Mouse (Mus musculus) layer of hippocampus, adult 8-10 months (tissue): ENCODE results near the gene Gm960. TPM values are rescaled to one million over a fixed set of nuclear protein-coding genes. Genes with fewer than 3 reads are reported as not detected.
A peak's percentile ranks its signal among the peaks of the same experiment; 100 is the strongest.

Source experiments
- DNase-seq, 2 experiments: peaks; one replicate each; pipeline ENCODE4 v3.0.0; 2022; ENCODE audit warnings: low spot score in 2 of 2
- total RNA-seq, 4 experiments: library from RNA; stranded (reverse); gene quantifications; 2 replicates each; pipeline ENCODE4 v1.2.4; 2022

The Gm960 gene
- total RNA-seq, 4 experiments from 2014 or later, result 1.2 to 2.0 (median 1.8) TPM

GRCm38 (mm10) chr19:4712156-4712780 is 13.8 kb upstream of the Gm960 start:
- no peak for DNase-seq

GRCm38 (mm10) chr19:4711601-4712155 is 13.2 kb upstream of the Gm960 start:
- no peak for DNase-seq

- peak; percentile 80 to 83 for DNase-seq
These were observed 12.7 kb upstream of the Gm960 start, which contains the start of gene Sptbn2 for GRCm38 (mm10) chr19:4711098-4711600. Gene Sptbn2 (plus strand): TSS chr19:4711167.

GRCm38 (mm10) chr19:4708765-4709164 is 10.3 kb upstream of the Gm960 start:
- DNase-seq, result no peak

GRCm38 (mm10) chr19:4701221-4701620 is 2.8 kb upstream of the Gm960 start:
- DNase-seq, result no peak

GRCm38 (mm10) chr19:4700656-4701055 is 2.2 kb upstream of the Gm960 start:
- DNase-seq, result no peak

- no peak for DNase-seq
These were observed 1.4 kb upstream of the Gm960 start for GRCm38 (mm10) chr19:4699821-4700220.

GRCm38 (mm10) chr19:4698856-4699255 is 388 bp upstream of the Gm960 start:
- DNase-seq, result peak in 1 of 2 experiments; percentile 52

GRCm38 (mm10) chr19:4697721-4698120 is 747 bp downstream of the Gm960 start:
- DNase-seq, result peak in 1 of 2 experiments; percentile 12

- no peak for DNase-seq
These were observed 1.3 kb downstream of the Gm960 start for GRCm38 (mm10) chr19:4697121-4697520.

GRCm38 (mm10) chr19:4694346-4694745 is 4.1 kb downstream of the Gm960 start:
- no peak for DNase-seq

GRCm38 (mm10) chr19:4672401-4672800 is 26.1 kb downstream of the Gm960 start:
- no peak for DNase-seq

- DNase-seq, result no peak
These were observed 27.7 kb downstream of the Gm960 start for GRCm38 (mm10) chr19:4670776-4671175.

GRCm38 (mm10) chr19:4666815-4667214 is 31.7 kb downstream of the Gm960 start:
- DNase-seq, result no peak

GRCm38 (mm10) chr19:4658156-4658555 is 40.3 kb downstream of the Gm960 start:
- no peak for DNase-seq

GRCm38 (mm10) chr19:4646917-4647492 is 51.5 kb downstream of the Gm960 start:
- DNase-seq, result peak; percentile 32 to 53

- DNase-seq, result peak in 1 of 2 experiments; percentile 86
These were observed 54.2 kb downstream of the Gm960 start for GRCm38 (mm10) chr19:4644271-4644670.

GRCm38 (mm10) chr19:4635986-4636385 is 62.5 kb downstream of the Gm960 start:
- DNase-seq, result no peak

GRCm38 (mm10) chr19:4628819-4629218 is 69.6 kb downstream of the Gm960 start:
- DNase-seq, result peak in 1 of 2 experiments; percentile 68

GRCm38 (mm10) chr19:4625829-4626535 is 72.5 kb downstream of the Gm960 start:
- DNase-seq, result no peak

GRCm38 (mm10) chr19:4625179-4625828 is 73.2 kb downstream of the Gm960 start, which contains the start of gene Rce1:
Gene Rce1 (minus strand): TSS chr19:4625641.
- DNase-seq, result peak in 1 of 2 experiments; percentile 88
